Mouse (Mus musculus): ENCODE measurements around the gene Enpp1. TPM values are rescaled to one million over a fixed set of nuclear protein-coding genes. Genes with fewer than 3 reads are reported as not detected.

Gene Enpp1
- polyA plus RNA-seq, 2 experiments from 2014 or later, result 12.1 to 13.2 TPM

DNA sequence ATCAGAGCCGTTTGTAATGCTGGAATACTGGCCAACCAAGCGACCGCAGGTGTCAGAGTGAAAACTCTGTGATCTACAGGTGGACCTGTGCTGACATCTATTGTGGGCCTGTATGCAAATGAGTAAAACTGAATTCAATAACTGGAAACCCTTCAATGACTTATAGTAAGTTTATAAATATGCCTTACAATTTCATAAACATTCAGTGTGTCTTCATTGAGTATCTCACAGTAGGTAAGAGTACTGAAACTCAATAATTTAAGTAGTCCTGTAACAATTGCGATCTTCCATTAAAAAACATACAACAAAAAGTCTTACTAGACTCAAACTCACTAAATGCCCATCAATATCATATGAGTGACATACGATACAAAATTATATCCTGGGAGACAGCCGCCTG, 1.6 kb downstream of the Enpp1 start:
- no peak for ATAC-seq

DNA sequence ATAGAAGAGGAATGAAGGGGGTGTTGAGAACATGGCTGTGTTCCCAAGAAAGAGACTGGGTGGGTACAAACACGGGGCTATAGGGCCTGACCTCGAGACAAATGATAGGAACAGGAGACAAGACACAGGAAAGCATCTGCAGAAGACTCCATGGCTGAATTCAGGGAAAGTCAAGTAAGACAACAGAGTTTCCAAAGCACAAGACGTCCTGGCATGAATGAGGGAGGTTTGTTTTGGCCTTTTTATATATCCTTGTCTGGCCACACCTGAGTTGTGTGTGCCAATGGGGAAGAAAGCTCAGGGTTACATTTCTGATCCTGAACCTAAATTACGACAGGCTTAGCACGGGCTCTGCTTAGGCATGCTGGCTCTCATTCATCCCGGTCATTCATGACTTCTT, 4.2 kb downstream of the Enpp1 start:
- ATAC-seq, result no peak

DNA sequence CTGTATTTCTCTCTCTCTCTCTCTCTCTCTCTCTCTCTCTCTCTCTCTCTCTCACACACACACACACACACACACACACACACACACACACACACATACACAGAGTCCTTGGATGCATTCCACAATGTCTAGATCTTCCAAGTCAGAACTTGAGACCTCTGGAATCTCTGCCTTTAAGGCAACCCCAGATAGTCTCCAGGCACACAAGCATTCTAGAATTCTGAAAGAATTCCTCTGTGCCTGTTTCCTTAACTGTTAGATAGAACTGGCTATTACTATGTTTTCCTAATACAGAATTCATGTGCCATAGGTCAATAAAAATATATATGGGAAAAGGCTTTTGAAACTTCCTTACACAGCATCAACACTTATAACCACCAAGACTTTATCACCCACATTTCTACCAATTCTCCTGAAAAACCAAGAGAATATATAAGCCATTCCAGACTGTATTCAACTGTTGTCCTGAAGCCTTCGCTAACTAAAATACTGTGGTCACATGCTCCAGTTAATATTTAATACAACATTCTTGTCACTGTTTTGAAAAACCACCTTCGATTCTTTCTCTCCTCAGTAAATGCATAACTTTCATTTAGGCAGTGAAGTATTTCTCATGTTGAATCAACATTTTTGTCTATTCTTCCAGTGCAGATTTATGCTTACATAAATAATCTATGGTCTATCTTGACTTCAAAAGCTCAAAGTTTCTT, 5.4 kb downstream of the Enpp1 start:
- ATAC-seq, result no peak

DNA sequence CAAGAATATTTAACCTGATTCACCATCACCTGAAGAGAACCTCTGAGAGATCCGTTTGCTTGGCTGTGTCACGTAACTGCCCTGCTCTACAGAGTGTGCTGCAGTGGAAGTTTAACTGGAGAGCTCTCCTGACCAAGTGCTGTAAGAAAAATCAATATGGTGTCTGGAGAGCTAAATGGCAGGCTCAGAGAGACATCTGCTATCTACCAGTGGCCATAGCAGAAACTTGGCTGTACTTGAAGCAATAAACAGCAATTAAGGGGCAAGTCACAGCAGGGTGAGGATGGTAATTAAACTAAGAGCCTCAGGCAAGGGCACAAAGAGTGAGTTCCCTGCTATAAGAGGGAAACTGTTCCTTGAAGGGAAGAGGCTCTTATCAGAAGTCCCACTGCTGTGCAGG, 9.3 kb downstream of the Enpp1 start:
- no peak for ATAC-seq

DNA sequence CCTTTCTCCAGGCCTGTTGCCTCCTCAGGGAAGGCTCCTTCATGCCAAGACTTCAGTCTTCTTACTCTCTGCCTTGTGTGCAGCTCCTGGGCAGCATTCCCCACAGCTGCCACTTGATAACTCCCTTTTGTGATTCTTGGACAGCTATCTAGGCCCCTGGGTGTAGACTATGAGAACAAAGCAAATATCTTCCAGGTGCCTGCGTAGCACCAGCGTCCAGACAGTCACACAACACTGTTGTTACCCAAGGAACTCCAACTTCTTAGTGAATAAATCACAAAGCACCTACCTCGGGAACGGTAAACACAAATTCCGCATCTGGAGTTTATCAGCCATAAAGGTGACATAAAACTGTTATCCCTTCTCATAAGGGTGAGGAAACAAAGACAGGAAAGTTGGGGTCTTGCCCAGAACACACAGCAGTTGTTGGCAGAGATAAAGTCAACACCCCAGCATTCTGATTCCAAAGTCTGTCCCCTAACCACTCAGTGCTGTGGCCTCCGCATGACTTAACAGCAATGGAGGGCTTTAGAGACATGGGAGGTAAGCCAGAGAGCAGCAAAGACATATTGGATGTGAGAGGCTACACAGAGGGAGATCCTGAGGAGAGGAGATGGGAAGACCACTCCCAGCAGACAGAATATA, 13.7 kb downstream of the Enpp1 start:
- no peak for ATAC-seq

DNA sequence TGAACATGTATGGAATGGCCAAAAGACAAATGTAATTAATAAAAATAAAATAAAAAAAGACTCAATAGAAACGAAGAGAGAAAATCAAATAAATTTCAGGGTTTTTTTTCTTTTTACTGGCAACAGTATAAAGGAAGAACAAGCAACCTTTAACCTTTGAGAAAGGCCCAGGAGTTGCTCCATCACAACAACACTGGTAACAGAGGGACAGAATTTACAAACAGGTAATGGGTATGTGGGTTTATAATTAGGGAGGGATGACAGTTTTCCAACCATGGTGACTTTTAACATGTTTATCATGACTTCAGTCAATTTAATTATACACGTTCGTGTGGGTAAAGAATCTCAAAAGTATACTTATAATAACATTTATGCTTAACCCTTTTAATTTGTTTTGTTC, 15.2 kb downstream of the Enpp1 start:
- ATAC-seq, result no peak

DNA sequence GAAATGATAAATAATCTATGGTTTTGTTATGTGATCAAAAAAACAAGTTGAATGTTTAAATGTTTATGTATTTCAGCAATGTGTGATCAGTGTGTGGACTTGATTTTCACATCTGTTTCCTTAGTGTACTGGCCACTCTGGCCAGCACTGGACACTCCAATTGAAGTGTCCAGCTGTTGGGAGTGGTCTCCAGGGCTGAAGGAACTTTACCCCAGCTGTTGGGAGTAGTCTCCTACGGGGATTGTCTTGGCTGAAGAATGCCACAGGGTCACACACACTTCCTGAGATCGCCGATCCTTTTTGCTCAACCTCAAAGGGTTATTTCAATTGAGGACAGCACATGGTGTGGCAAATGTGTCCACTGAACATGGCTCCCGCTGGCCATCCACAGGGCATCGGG, 16.2 kb downstream of the Enpp1 start:
- ATAC-seq, result no peak

DNA sequence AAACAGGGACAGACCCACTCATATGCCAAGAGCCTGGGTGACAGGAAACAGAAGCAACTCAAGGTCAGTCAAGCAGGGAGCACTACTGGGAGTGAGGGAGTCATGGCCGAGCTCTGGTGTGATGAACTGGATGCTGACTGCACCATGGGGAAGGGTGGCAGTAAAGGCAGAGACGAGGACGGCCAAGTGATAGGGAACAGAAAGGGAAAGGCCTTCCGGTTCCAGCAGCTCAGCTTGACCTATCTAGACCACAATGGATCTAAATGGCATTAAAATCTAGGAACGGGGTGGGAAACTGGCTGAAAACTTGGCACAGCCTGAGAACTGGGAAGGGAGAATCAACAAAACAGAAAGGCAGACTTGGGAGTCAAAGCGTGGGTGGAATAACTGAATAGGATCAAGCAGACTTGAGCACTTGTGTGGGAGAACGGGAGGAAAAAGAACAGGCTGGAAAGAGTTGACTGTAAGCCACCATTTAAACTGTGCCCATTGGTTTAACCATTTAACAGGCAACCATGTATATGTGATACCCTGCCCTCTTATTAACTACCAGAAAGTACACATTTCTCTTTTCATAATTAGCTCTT, 29.3 kb downstream of the Enpp1 start:
- ATAC-seq, result no peak

DNA sequence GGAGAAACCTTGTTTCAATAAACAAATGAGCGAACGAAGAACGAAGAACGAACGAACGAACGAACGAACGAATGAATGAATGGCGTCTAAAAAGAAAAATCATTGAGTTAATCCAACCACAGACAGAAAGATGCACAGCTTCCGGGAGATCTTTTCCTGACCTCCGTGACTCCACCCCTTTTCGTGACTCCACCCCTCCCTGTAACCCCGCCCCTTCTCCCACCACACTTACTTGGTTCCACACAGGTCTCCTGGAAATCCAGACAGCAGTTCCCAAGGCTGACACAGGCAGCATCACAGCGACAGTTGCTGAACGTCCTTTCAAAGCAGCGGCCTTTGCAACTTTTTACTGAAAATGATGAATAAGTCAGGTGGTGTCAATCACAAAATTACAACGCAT, 34.3 kb downstream of the Enpp1 start:
- ATAC-seq, result no peak

DNA sequence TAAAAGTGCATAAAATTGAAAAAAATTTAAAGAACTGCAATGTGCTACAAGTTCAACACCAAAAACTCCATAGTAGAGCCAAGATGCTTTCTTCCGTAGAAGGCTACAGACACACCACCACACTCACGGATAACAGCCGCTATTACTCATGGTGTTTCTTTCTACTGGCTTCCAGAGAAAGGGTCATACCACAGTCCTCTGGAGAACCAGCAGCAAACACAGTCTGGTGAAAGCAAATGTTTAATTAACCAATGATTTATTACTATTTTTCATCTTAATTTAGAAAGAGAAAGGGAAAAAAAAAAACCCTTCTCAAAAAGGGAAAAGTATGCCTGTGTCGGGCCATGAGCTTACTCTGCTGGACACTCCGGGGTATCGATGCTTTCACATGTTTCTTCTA, 37.7 kb downstream of the Enpp1 start:
- no peak for ATAC-seq

DNA sequence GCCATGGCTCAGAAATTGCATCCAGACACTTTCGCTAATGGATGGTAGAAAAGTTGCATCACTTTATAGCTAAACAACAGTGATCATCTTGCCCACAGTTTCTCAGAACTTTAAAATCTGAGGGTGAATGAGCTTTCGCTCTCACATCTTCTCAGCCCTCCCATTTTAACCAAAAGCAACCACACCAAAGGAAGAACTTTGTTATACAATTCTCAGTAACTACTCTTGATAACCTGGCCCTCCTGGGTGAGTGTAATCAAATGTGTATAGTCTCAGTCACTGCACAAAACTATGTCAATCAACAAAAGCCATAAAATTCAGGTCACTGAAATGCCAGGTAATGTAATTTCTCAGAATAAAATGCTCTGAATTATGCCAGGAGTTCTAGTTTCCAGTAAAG, 39.0 kb downstream of the Enpp1 start:
- ATAC-seq, result peak; percentile 84

DNA sequence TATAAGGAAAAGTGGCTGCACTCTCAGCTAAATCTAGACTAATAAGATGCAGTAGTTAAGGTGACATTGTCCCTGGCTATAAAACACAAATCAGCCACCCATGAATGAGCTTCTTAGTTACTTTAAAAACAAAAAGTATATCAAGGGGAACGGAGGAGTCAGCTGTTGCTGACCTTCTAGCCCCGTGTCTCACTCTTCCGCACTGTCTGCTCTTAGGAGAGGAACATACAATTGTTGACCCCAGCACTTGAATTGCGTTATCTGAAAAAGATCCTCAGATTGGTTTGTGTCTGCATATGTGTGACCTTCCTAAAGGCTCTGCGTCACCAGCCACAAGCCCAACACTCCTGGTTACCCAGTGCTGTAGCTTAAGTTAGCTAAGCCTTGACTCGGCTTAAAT, 41.4 kb downstream of the Enpp1 start:
- ATAC-seq, result no peak

DNA sequence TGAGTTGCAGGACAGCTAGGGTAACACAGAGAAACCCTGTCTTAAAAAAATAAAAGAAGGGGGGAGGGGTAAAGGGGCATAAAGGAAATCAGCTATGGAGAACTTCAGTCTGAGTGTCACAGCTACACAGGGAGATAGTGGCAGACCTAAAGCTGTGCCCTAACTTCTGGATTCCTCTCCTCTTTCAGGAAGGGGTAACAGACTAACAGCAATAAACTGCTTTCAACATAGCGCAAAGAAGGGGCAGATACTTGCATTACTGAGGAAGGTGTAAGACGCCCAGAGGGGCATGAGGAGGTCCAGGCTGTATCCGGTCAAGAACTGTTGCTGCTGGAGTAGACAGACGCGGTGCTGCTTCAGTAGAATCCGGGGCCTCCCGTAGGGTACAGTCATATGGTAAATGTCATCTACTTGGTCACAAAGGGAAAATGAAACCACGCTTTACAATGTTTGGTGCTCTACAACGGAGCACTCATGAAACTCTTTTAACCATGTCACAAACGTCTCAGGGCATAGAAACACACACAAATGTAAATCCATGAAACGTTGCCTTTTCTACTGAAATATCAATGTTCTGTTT, 60.9 kb downstream of the Enpp1 start:
- ATAC-seq, result peak; percentile 98

DNA sequence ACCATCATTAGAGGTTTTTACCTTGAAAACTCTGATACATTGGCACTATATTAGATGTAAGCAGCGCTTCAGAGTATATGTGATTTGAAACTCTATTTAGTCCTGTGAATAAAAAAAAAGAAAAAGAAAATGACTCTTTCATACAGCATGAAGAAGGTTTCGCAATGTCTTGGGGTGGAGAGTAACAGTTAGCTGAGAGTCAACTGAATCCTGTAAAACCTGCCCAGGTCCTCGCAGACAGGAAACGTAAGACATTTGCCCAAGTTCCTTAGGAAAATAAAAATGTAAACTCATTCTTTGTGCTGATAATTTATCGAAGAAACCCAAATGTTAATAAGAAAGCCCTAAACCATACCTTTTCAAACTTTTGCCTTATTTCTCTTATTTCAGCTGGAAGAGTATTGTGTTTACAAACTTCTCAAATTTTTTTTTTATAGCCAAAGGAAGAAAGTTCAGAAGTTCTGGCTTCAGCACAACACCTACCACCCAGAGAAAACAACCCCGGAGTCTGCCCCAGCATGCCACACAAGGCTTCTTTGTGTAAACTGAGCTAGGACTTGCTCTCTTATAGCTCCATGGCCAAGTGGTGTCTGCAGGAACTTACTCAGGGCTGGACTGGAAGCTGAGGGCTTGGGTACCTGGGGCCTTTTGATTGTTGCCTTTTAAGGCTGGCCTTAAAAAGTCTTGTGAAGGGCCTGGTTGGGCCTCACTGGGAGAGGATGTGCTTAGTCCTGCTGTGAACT, 63.8 kb downstream of the Enpp1 start:
- ATAC-seq, result no peak

DNA sequence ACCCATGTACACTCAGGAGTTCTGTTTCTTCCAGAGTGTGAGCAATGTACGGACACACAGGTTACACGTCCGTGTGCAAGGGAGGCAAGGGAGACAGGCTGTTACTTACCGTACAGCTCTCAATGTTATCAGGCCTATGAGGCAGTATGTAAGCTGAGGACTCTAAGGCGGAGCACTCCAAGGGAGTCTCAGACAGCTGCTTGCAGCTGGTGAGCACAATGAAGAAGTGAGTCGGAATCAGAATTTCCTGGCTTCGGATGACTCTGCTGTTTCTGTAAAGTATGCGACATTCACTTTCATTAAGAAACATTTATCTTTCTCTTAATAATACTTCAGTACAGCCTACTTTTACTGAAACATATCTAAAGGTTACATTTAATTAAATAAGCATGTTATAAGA, 66.8 kb downstream of the Enpp1 start:
- ATAC-seq, result no peak

DNA sequence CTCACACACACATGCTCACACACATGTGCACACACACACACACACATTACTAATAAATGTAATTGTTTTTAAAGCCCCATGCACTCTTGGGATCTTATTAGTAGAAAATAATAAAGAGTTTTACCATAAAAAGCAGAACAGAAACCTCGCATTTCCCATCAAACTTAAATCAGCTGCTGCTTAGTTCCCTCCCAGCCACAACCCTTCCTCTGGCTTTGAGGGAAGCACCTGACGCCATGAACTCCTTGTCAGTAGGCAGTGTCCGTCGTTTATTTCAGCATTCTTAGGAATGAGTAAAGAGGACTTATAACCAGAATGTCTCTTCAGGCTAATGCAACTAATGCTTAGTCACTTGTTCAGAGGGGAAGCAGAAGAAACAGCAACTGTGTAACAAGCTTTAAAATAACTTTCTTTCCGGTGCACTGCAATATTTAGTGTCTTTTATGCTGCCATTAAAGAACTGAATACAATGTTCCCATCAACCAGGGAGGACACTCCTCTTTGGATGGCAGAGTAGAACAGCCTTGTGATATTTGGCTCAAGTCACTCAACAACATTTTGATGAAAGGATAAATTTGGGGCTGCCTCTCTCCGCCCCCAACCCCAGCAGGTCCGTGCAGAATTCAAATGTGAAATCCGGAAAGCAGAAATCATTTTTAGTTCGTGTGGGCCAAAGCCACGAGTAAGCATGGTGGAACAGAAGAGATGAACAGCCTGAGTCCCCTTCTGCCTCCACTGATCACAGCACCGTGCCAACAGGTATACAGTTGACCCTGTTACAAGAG, 69.0 kb downstream of the Enpp1 start:
- no peak for ATAC-seq

DNA sequence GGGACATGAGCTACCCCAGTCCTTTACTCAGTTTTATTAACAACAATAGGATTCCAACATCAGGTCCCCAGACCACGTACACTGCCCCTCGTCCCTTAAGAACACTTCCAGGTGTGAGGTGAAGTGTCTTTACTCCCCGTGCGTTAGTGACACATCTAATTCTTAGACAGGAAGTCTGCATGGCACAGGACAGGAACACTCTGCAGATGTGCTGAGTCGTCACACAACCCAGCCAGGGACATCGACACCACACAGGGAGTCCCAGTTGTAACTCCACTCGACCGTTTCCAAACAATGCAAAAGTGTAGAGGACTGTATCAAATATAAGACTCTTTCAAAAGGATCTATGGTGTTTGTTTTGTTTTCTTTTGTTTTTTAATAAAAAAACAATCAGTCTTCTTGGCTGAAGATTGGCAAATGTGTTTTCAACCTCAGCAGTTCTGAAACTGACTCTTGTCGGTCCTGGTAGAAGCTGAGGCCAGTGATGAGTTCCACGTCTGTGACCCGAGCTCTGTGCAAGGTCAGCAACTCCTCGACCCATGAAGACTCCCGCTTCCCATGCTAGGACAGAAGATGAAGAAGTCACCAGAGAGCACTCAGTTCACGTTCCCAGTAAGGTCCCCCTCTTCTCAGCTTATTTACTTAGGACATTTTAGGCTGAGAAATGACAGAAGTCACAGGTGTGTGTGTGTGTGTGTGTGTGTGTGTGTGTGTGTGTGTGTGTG, 70.4 kb downstream of the Enpp1 start:
- ATAC-seq, result peak; percentile 37

DNA sequence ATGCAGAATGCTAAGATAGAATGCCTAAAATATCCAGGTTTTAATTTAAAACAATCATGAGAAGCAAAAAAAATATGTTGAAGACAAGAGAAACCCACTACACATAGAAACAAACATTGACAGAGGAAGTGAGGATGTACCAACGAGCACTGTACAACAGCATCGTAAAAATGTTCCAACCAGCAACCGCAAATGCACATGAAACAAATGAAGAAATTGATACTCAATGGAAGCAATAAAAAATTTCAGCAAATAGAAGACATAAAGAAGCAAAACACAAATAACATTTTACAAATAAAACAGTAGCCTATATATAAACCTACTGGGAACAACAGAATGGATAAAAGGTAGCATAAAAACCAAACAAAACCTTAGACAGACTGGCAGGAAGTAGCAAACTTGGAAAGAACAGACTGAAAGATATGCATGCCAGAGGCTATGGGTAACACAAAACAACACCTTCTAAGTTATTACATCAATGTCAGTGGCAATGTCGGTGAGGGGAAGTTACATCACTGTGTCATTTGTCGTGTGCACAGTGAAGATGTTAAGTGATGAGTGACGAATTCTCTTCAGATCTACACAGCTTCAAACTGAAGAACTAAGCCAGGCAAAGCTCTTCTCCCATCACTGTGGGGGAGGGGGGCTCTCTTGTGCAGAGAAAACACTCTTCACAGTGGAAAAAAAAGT, 71.6 kb downstream of the Enpp1 start:
- ATAC-seq, result peak; percentile 55

DNA sequence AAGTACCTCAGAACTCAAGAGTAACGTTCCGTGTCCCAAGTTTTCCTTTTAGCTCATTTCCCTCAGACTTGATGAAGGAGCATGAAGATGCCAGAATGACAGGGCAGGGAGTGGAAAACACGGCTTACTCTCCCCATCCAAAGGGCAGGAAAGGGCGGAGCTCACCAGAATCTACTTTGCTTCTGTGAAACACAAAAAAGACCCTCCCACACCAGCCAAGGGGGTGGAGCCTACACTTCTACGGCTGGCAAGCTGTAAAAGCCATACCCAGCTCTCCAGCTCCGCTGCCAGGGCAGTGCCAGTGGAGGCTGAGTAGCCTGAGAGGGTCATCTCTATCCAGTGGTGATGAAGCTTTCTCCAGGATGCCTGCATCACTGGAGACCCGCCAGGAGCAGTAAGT, 72.4 kb downstream of the Enpp1 start:
- ATAC-seq, result peak; percentile 37

DNA sequence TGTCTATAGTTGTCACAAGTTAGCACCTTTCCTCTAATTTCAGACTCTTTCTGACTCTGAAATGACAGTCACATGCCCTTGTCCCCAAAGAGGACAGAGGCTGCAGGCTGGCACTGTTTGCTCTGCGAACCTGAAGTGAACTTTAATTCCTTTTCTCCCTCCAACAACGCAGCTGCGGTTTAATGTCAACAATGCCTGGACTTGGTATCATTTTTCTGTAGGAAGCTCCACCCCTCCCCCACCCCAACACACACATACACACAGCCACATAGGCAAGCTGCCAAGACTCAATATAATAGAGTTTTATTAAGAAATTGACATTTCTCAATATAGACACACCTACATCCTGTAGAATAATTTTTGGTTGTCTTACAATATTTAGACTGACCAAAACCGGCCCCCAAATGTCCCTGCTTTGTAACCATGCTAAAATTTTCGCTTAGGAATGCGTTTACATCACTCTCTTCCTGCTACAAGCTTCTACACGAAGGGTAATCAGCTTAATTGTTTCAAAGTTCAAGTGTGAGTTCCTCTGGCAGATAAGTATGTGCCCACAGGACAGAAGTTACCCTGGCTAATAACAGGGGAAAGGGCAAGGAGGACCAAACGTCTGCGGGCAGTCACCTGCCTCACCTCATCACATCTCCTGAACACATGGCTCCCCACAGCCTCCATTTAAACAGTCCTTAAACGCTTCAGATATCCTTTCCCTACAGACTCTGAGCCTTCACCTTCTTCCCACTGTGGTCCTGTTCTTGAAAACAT, 73.5 kb downstream of the Enpp1 start:
- no peak for ATAC-seq

Measured in activated CD4-positive, CD25-positive, alpha-beta regulatory T cell, adult 4 months (primary cell).